ENCODE assay signal across 8 mouse cellular contexts in genomic region chr5:143403221-143404147, GRCm38 (mm10). TPM values are rescaled to one million over a fixed set of nuclear protein-coding genes. Genes with fewer than 3 reads are reported as not detected.
DNase-seq lines count a peak whose midpoint lies in the region; ATAC-seq and TF ChIP-seq lines count a peak whose summit lies in the region.

Gene Kdelr2, plus strand, starts transcription at chr5:143403838.

- ATAC-seq in G1E (ENCODE audit: extremely low read depth, insufficient number of reproducible peaks, low FRiP score, poor library complexity, severe bottlenecking) = peak; percentile 80
- ATAC-seq in hematopoietic stem cell, adult 5-6 weeks (replicated peaks in 1 of 2; ENCODE audit: insufficient read depth in 1 of 2, low FRiP score in 2 of 2, low TSS enrichment in 1 of 2, low read depth in 1 of 2, poor library complexity in 2 of 2, severe bottlenecking in 2 of 2) = peak; percentile 74 to 83
- peak; percentile 98 for ATAC-seq in lung, embryonic 16.5 days (ENCODE audit: low read depth)

- peak within 1 kb of the TSS; percentile 92 for H3K9ac ChIP-seq in lung, embryonic 16.5 days (ENCODE audit: low read length)

- peak; percentile 77 for DNase-seq in G1E (ENCODE audit: low spot score)
- peak; percentile 92 to 93 for DNase-seq in cerebellum, adult 2 months
- DNase-seq in forelimb bud, embryonic 11.5 days (ENCODE audit: low read depth, low spot score) = peak; percentile 88
- DNase-seq in layer of hippocampus, adult 9-10 months (ENCODE audit: low spot score) = peak; percentile 53
- peak; percentile 80 for DNase-seq in ovary, postnatal 10 days (ENCODE audit: low spot score)
- DNase-seq in thymus, postnatal 10 days (ENCODE audit: low spot score in 2 of 2) = peak; percentile 36 to 59

- peak within 1 kb of the TSS; percentile 69 for H3K4me2 ChIP-seq in lung, embryonic 16.5 days (ENCODE audit: low read depth, low read length)

- H3K27me3 ChIP-seq in G1E (ENCODE audit: insufficient read depth, low read length) = no peaks in the 10 kb centered on the region
- no peaks in the 10 kb centered on the region for H3K27me3 ChIP-seq in cerebellum, adult 2 months (ENCODE audit: control insufficient read depth, insufficient read depth, low read length)
- H3K27me3 ChIP-seq in lung, embryonic 16.5 days (ENCODE audit: control insufficient read depth, insufficient read depth, low read depth, low read length) = no peaks in the 10 kb centered on the region

- TF ChIP-seq CTCF in G1E (IDR thresholded peaks at IDR 0.05; ENCODE audit: low read depth, low read length) = no peak
- no peak for TF ChIP-seq CTCF in cerebellum, adult 2 months (IDR thresholded peaks at IDR 0.05; ENCODE audit: borderline replicate concordance, insufficient read depth, low read depth, low read length)

- TF ChIP-seq POLR2A in cerebellum, adult 2 months (IDR thresholded peaks at IDR 0.05; ENCODE audit: borderline replicate concordance, insufficient read depth, low read length) = peak; percentile 89

- H3K36me3 ChIP-seq in G1E (replicated peaks) = peaks cover 61% of the 10 kb centered on the region
- peaks cover 2% of the 10 kb centered on the region; the same call in 1 of the 2 replicates for H3K36me3 ChIP-seq in lung, embryonic 16.5 days (ENCODE audit: control insufficient read depth, insufficient read depth, low read length)

- no peaks in the 10 kb centered on the region for H3K9me3 ChIP-seq in G1E (replicated peaks)
- no peaks in the 10 kb centered on the region for H3K9me3 ChIP-seq in lung, embryonic 16.5 days (ENCODE audit: control insufficient read depth, low read length)

- H3K27ac ChIP-seq in cerebellum, adult 2 months (ENCODE audit: insufficient read depth, low read length) = peak within 1 kb of the TSS; percentile 77
- H3K27ac ChIP-seq in lung, embryonic 16.5 days (ENCODE audit: low read length) = peak within 1 kb of the TSS; percentile 87

- H3K4me1 ChIP-seq in G1E (ENCODE audit: insufficient read depth, low read depth, low read length) = peaks cover 36% of the 10 kb centered on the region
- no peaks in the 10 kb centered on the region for H3K4me1 ChIP-seq in cerebellum, adult 2 months (ENCODE audit: control insufficient read depth, insufficient read depth, low read length)
- H3K4me1 ChIP-seq in lung, embryonic 16.5 days (replicated peaks; ENCODE audit: control insufficient read depth, insufficient read depth, low read length) = peaks cover 14% of the 10 kb centered on the region

- WGBS in cerebellum, adult 2 months = 1% methylated on average over 72 of the region's 72 CpGs
- under 1% methylated on average over 71 of the region's 72 CpGs for WGBS in lung, embryonic 16.5 days

- H3K4me3 ChIP-seq in G1E (ENCODE audit: low read depth, low read length) = peak within 1 kb of the TSS; percentile 97
- peak within 1 kb of the TSS; percentile 89 for H3K4me3 ChIP-seq in cerebellum, adult 2 months (replicated peaks; ENCODE audit: insufficient read depth, low read depth, low read length)
- H3K4me3 ChIP-seq in lung, embryonic 16.5 days (ENCODE audit: low read length) = peak within 1 kb of the TSS; percentile 91

RNA-seq across cellular contexts. Expression of gene Kdelr2, which starts in this region (rescaled TPM):
- total RNA-seq in G1E (2014; fragmentation: Nextera tagmentation) (55.7 and 59.7 TPM in 2 replicates), G1E (2017) (75.3 and 95.5 TPM in 2 replicates)
- polyA plus RNA-seq in G1E (2012) = 43.7 and 44.6 TPM in 2 replicates
- polyA plus RNA-seq in cerebellum, adult 2 months (2012; rRNA removed) = 32.1 and 32.6 TPM in 2 replicates
- total RNA-seq in hematopoietic stem cell, adult 5-6 weeks (2017) = 61.3 and 76.2 TPM in 2 replicates
- polyA plus RNA-seq in lung, embryonic 16.5 days (2015; fragmentation: Nextera tagmentation; extraction: Ambion mirVana) = 320 and 341 TPM in 2 replicates

Comparison
In these comparisons a context has a peak if more than half of its experiments do, and no peak if none do; other contexts are left out.
1. Peak in every context shown above with its lines: DNase-seq, ATAC-seq, H3K4me3 ChIP-seq and H3K27ac ChIP-seq.